Mouse (Mus musculus) midbrain, embryonic 11.5 days (tissue): ENCODE results near the gene Slc35e4. TPM values are rescaled to one million over a fixed set of nuclear protein-coding genes. Genes with fewer than 3 reads are reported as not detected.

Source experiments
- ATAC-seq: fragments of 200-750 bp; cut with Nextera tagmentation; 2 replicates; pipeline ENCODE4 v1.8.0; 2017; ENCODE audit warnings: moderate TSS enrichment, moderate library complexity; ENCODE audit not compliant: low FRiP score
- DNase-seq: peaks from one replicate; pipeline ENCODE4 v3.0.0; 2015; ENCODE audit warnings: low spot score; ENCODE audit errors: missing footprints
- H3K27ac ChIP-seq: fragments of 300-500 bp; sonication (generic); 2 replicates; pipeline ENCODE4 v1.5.1; 2014; ENCODE audit warnings: low read depth, low read length
- H3K27me3 ChIP-seq: fragments of 300-500 bp; sonication (generic); 2 replicates; pipeline ENCODE4 v1.6.1; 2014; ENCODE audit warnings: mild to moderate bottlenecking, low read length, moderate library complexity, mixed read lengths; ENCODE audit not compliant: control insufficient read depth, insufficient read depth
- H3K36me3 ChIP-seq: fragments of 300-500 bp; sonication (generic); 2 replicates; pipeline ENCODE4 v1.6.1; 2014; ENCODE audit warnings: mild to moderate bottlenecking, low read length, moderate library complexity, mixed read lengths; ENCODE audit not compliant: control insufficient read depth, insufficient read depth
- H3K4me1 ChIP-seq: fragments of 300-500 bp; sonication (generic); 2 replicates; pipeline ENCODE4 v1.6.1; 2014; ENCODE audit warnings: low read length; ENCODE audit not compliant: control insufficient read depth, insufficient read depth
- H3K4me2 ChIP-seq: fragments of 300-500 bp; sonication (generic); 2 replicates; pipeline ENCODE4 v1.6.1; 2014; ENCODE audit warnings: mild to moderate bottlenecking, moderate library complexity
- H3K4me3 ChIP-seq: fragments of 300-500 bp; sonication (generic); 2 replicates; pipeline ENCODE4 v1.5.1; 2014; ENCODE audit warnings: low read depth, low read length
- H3K9ac ChIP-seq: fragments of 300-500 bp; sonication (generic); 2 replicates; pipeline ENCODE4 v1.6.1; 2014; ENCODE audit warnings: low read length
- H3K9me3 ChIP-seq: fragments of 300-500 bp; sonication (generic); 2 replicates; pipeline ENCODE4 v1.6.1; 2016; ENCODE audit warnings: low read length; ENCODE audit not compliant: control insufficient read depth
- WGBS: fragments of 180-500 bp; shearing (Covaris S2); extraction: QIAGEN DNeasy Blood & Tissue Kit; methylation state at CpG from one replicate; pipeline ENCODE4 v1.1.7; 2014; 5-methylcytosine and 5-hydroxymethylcytosine counted together
- polyA plus RNA-seq: library from polyadenylated mRNA; unstranded; fragments of >200 nt; fragmentation: Nextera tagmentation; extraction: Ambion mirVana; gene quantifications from 2 replicates; pipeline ENCODE4 v1.2.1, GENCODE M21; 2014

The Slc35e4 gene
- polyA plus RNA-seq, 1 experiment from 2014 or later = 3.5 TPM

DNA sequence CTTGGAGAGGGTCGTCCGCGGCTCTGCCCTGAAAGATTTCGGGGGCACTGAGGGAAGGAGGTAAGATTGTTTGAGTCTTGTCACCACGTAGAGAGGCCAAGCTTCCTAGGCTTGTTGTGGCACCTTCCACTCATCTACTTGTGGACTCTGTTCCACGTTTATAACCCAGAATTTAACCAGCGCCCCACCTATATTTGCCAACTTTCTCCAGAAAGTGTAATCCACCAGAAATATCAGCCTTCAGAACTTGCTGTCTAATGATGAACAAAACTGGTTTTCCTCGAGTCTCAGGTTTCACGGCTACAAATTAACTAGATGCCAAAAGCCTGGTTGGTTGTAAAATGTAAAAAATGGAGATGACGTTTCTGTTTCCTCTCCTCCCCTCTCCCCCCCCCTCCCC, 19.0 kb downstream of the Slc35e4 start:
- ATAC-seq = no peak
- no peak for DNase-seq
- peak overlapping the region; percentile 48 for H3K4me3 ChIP-seq
- no peaks in the 10 kb centered on the region for H3K9me3 ChIP-seq
- H3K36me3 ChIP-seq = no peaks in the 10 kb centered on the region; the same call in 1 of the 2 replicates
- peak overlapping the region; percentile 80; the same call in 1 of the 2 replicates for H3K27ac ChIP-seq
- peak overlapping the region; percentile 46 for H3K4me2 ChIP-seq
- H3K27me3 ChIP-seq = no peaks in the 10 kb centered on the region
- H3K9ac ChIP-seq = peak overlapping the region; percentile 76
- H3K4me1 ChIP-seq = peaks cover 5% of the 10 kb centered on the region
- 8% methylated on average over 10 of the region's 10 CpGs for WGBS

DNA sequence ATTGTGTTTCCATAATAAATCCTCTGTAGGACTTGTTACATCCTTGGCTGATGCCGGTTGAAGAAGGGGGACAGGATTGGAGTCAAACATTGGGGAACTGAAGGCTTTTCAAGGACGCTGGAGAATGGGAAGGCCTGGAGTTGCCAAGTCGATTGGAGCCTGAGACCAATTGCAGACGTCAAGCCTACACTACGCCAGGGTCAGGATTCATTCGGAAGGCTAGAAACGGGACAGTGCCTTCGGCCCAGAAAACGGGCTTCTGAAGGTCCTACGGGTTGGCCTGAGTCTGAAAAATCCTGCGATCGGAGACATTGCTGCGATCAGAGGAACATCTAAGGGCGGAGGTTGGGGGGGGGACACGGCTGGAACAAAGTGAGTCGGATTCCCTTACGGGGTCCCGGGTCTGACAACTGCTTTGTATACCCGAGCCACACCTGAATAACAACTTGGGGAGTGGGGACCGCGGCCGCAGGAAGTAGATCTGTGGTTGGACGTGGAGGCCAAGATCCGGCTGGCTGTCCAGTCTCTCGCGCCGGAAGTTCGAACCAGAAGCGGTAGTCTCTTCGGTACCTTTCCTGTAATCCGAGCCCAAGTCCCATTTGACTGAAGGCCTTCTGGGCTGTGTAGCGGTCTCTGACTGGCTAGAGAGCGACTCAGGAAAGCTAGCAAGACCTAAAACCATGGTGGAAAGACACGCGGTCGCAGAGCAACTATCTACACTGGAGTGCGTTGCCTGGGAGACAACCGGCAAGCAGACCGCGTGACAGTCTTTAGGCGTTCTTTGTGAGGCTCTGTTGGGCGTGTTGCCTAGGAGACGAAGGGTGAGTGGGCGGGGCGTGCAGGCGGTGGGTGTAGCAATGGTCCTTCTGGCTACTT, 19.8 kb downstream of the Slc35e4 start, which contains the start of the genes 4921536K21Rik and Dusp18:
Gene 4921536K21Rik, minus strand, starts transcription at position 693 of the 876 bp plus-strand sequence.
Gene Dusp18, plus strand, starts transcription at position 835 of the 876 bp plus-strand sequence.
- ATAC-seq (peak; percentile 99), DNase-seq (peak; percentile 99)
- H3K4me2 ChIP-seq = peak within 1 kb of the TSS; percentile 46
- H3K9me3 ChIP-seq = no peaks in the 10 kb centered on the region
- no peaks in the 10 kb centered on the region; the same call in 1 of the 2 replicates for H3K36me3 ChIP-seq
- WGBS = 2% methylated on average over 46 of the region's 46 CpGs
- H3K27ac ChIP-seq = peak within 1 kb of the TSS; percentile 80
- H3K9ac ChIP-seq = peak within 1 kb of the TSS; percentile 76
- H3K4me1 ChIP-seq = peaks cover 5% of the 10 kb centered on the region
- H3K4me3 ChIP-seq = peak within 1 kb of the TSS; percentile 48
- H3K27me3 ChIP-seq = no peaks in the 10 kb centered on the region

DNA sequence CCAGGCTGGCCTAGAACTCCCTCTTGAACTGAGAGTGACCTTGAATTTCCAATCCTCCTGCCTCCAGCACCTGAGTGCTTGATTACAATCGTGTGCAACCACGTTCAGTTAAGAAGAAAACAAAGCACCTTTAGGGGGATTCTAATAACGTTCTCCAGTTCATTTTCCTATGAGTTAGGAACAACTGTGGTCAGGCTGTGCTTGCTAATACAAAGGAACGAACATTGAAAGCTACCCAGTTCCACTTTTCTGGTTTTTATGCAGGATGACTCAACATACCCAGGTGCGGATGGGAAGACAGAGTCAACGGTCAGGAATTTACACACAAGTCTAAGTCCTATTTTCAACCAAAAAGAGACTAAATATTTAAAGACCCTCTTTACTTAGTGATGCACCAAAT, 20.5 kb downstream of the Slc35e4 start:
- Histone ChIP-seq H3K4me1 (peaks cover 5% of the 10 kb centered on the region), H3K27ac (no peak overlapping the region), H3K27me3 (no peaks in the 10 kb centered on the region), H3K4me3 (no peak overlapping the region), H3K4me2 (peak overlapping the region; percentile 46; the same call in 1 of the 2 replicates), H3K9ac (no peak overlapping the region), H3K36me3 (no peaks in the 10 kb centered on the region; the same call in 1 of the 2 replicates), H3K9me3 (no peaks in the 10 kb centered on the region)
- ATAC-seq (no peak), DNase-seq (peak; percentile 81)
- 83% methylated on average over 6 of the region's 6 CpGs for WGBS

DNA sequence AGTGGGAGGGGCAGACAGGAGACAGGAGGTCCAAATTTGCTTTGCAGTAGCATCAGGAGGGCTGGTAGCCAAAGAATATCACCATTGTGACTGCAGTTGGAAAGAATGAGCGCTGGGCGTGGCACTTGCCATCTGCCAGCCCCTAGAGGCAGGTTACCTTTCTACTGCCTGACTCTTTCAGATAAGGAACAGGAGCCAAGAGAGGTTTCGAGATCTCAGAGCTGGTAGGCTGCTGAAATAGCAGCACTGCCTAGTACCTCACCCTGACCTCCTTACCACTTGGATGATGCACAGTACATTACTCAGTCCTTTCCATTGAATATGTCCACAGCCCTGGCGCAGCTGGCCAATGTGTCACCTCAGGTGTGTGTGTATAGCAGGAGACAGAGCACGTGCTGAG, 27.1 kb downstream of the Slc35e4 start:
- Histone ChIP-seq H3K9me3 (no peaks in the 10 kb centered on the region), H3K4me1 (no peaks in the 10 kb centered on the region), H3K4me3 (no peak overlapping the region), H3K4me2 (no peak overlapping the region), H3K27me3 (no peaks in the 10 kb centered on the region), H3K27ac (no peak overlapping the region), H3K36me3 (no peaks in the 10 kb centered on the region), H3K9ac (no peak overlapping the region)
- no peak for ATAC-seq
- WGBS = 85% methylated on average over 5 of the region's 5 CpGs
- DNase-seq = no peak

DNA sequence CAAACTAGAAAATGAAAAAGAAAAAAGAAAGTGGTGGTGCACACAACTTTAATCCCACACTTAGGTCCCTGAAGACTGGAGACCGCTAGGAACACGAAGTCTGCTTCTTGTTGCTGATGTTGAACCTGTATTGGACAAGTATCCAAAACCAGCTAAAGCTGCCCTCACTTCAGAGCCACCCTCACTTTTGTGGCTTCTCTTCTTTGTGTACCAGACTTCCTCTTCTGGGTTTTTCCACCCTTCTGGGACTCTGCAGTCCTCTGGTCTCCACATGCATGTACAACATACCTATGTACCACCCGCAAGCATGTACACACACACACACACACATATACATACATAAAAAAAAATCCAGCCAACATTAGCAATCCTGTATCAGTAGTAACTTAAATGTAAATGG, 30.8 kb downstream of the Slc35e4 start:
- DNase-seq = no peak
- WGBS = 89% methylated on average over 3 of the region's 3 CpGs
- no peak overlapping the region for H3K4me3 ChIP-seq
- no peak overlapping the region for H3K27ac ChIP-seq
- H3K36me3 ChIP-seq = no peaks in the 10 kb centered on the region
- no peaks in the 10 kb centered on the region for H3K27me3 ChIP-seq
- ATAC-seq = no peak
- no peak overlapping the region for H3K9ac ChIP-seq
- no peaks in the 10 kb centered on the region for H3K4me1 ChIP-seq
- H3K4me2 ChIP-seq = no peak overlapping the region
- H3K9me3 ChIP-seq = no peaks in the 10 kb centered on the region

DNA sequence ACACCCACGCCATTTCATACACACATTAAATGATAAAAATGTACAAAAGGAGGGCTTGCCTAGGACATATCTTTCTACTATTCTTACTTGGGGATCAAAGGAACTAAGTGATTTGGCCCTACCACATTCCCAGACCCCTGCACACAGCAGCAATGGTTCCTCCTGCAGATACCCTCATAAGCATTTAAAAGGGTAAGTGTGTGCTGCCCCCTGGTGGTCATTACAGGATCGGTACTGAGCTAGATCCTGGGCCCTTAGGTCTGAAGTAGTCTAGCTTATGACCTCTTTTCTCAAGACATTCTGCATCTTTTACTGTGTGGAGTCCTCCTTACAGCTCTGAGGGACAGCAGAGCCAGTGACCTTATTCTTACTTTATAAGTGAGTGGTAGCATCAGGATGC, 34.6 kb downstream of the Slc35e4 start:
- Histone ChIP-seq H3K4me3 (no peak overlapping the region), H3K27me3 (no peaks in the 10 kb centered on the region), H3K9ac (no peak overlapping the region), H3K36me3 (no peaks in the 10 kb centered on the region), H3K4me1 (no peaks in the 10 kb centered on the region), H3K4me2 (no peak overlapping the region), H3K9me3 (no peaks in the 10 kb centered on the region), H3K27ac (no peak overlapping the region)
- ATAC-seq (no peak), DNase-seq (peak; percentile 94)
- 44% methylated on average over 2 of the region's 2 CpGs for WGBS

DNA sequence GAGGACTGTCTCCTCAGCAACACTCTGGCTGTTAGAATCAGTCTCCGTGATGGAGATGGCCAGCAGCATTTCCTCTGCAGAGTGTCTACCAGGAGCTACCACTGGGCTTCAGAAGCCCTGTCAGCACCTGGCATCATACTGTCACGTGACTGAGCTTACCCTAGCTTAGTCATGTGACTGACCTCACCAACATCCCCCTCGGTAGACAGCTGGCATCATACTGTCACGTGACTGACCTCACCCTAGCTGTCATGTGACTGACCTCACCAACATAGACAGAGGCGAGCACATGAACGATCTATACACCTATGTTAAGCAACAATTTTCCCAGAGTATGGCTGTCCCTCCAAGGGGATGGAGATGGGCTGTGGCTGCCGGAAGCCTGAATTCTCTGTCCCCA, 35.8 kb downstream of the Slc35e4 start:
- Histone ChIP-seq H3K4me3 (no peak overlapping the region), H3K4me2 (no peak overlapping the region), H3K4me1 (no peaks in the 10 kb centered on the region), H3K36me3 (no peaks in the 10 kb centered on the region), H3K9ac (no peak overlapping the region), H3K27ac (no peak overlapping the region), H3K9me3 (no peaks in the 10 kb centered on the region), H3K27me3 (no peaks in the 10 kb centered on the region)
- ATAC-seq (no peak), DNase-seq (no peak)
- WGBS = 83% methylated on average over 7 of the region's 7 CpGs

DNA sequence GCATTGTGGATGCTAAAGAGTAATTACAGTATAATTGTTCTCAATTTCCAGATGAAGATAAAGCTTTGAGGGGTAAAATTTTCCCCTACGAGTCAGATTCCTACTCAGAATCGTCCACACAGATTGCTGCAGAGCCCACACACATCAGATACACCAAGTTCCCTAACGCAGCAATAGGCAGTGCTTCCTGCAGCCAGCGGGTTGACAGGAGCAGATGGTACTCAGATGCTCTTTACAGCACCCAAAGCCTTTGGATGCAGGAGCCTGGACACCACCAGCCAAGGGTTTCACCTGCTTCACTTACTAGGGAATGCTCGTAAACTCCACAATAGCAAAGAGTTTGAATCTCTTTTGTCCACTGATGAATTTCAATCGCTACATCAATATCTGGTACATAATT, 38.0 kb downstream of the Slc35e4 start:
- Histone ChIP-seq H3K27me3 (no peaks in the 10 kb centered on the region), H3K27ac (no peak overlapping the region), H3K9ac (no peak overlapping the region), H3K4me1 (no peaks in the 10 kb centered on the region), H3K9me3 (no peaks in the 10 kb centered on the region), H3K4me2 (no peak overlapping the region), H3K4me3 (no peak overlapping the region), H3K36me3 (no peaks in the 10 kb centered on the region)
- ATAC-seq (no peak), DNase-seq (no peak)
- WGBS = 83% methylated on average over 6 of the region's 6 CpGs

DNA sequence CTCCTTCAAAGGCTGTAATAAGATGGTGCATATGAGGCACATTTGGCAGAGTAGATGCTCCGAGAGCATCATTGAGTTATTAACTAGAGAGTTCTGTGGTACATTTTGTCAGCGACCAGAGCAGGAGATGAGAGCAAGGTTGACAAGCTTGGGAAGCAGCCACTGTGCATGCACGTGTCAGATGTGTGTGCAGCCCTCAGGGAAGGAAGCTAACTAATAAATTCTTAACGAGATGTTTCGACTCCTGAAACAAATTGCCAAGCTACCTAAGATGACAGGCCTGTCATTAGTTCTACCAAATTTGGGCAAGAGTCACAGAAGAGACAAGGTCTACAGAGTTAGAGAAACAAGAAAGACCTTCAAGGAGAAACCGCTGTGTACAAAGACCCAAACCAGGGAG, 50.1 kb downstream of the Slc35e4 start:
- Histone ChIP-seq H3K4me2 (peak overlapping the region; percentile 71), H3K27me3 (peaks cover 11% of the 10 kb centered on the region), H3K27ac (no peak overlapping the region), H3K4me3 (peak overlapping the region; percentile 43), H3K9me3 (no peaks in the 10 kb centered on the region), H3K36me3 (no peaks in the 10 kb centered on the region), H3K4me1 (no peaks in the 10 kb centered on the region), H3K9ac (peak overlapping the region; percentile 63)
- 53% methylated on average over 6 of the region's 6 CpGs for WGBS
- no peak for ATAC-seq
- peak; percentile 89 for DNase-seq
